Mouse (Mus musculus) kidney, embryonic 14.5 days (tissue): ENCODE data around the gene Tspan33. TPM values are rescaled to one million over a fixed set of nuclear protein-coding genes. Genes with fewer than 3 reads are reported as not detected.
"Not testable (repeated sequence)": the region's sequence is repeated elsewhere in the genome, so short reads cannot be mapped to it uniquely, and the experiment has no call there.

ENCODE experiments used
- ATAC-seq: fragments of 200-750 bp; cut with Nextera tagmentation; 2 replicates; pipeline ENCODE4 v1.8.0; 2017; ENCODE audit warnings: moderate number of reproducible peaks, mild to moderate bottlenecking, moderate TSS enrichment, moderate library complexity; ENCODE audit not compliant: low FRiP score, low TSS enrichment
- H3K27ac ChIP-seq: fragments of 300-500 bp; sonication (generic); 2 replicates; pipeline ENCODE4 v1.5.1; 2014; ENCODE audit warnings: low read depth, mild to moderate bottlenecking, low read length, moderate library complexity, mixed read lengths
- H3K27me3 ChIP-seq: fragments of 300-500 bp; sonication (generic); 2 replicates; pipeline ENCODE4 v1.6.1; 2014; ENCODE audit warnings: mild to moderate bottlenecking, low read length; ENCODE audit not compliant: control insufficient read depth, insufficient read depth
- H3K36me3 ChIP-seq: fragments of 300-500 bp; sonication (generic); 2 replicates; pipeline ENCODE4 v1.6.1; 2014; ENCODE audit warnings: low read length, mixed read lengths; ENCODE audit not compliant: control insufficient read depth, insufficient read depth
- H3K4me1 ChIP-seq: fragments of 300-500 bp; sonication (generic); 2 replicates; pipeline ENCODE4 v1.6.1; 2014; ENCODE audit warnings: low read length, mixed read lengths; ENCODE audit not compliant: control insufficient read depth, insufficient read depth
- H3K4me2 ChIP-seq: fragments of 300-500 bp; sonication (generic); replicated peaks from 2 replicates; pipeline ENCODE4 v1.6.1; 2014; ENCODE audit warnings: low read depth, mild to moderate bottlenecking, low read length
- H3K4me3 ChIP-seq: fragments of 300-500 bp; sonication (generic); 2 replicates; pipeline ENCODE4 v1.5.1; 2014; ENCODE audit warnings: mild to moderate bottlenecking, low read length
- H3K9ac ChIP-seq: fragments of 300-500 bp; sonication (generic); 2 replicates; pipeline ENCODE4 v1.6.1; 2014; ENCODE audit warnings: low read depth, mild to moderate bottlenecking, low read length, moderate library complexity
- H3K9me3 ChIP-seq: fragments of 300-500 bp; sonication (generic); 2 replicates; pipeline ENCODE4 v1.6.1; 2016; ENCODE audit warnings: low read length; ENCODE audit not compliant: control insufficient read depth
- WGBS: fragments of 180-500 bp; shearing (Covaris S2); extraction: QIAGEN DNeasy Blood & Tissue Kit; methylation state at CpG from one replicate; pipeline ENCODE4 v1.1.7; 2014; 5-methylcytosine and 5-hydroxymethylcytosine counted together
- polyA plus RNA-seq: library from polyadenylated mRNA; unstranded; fragments of >200 nt; fragmentation: Nextera tagmentation; extraction: Ambion mirVana; gene quantifications from 2 replicates; pipeline ENCODE4 v1.2.1, GENCODE M21; 2014

The Tspan33 gene
- polyA plus RNA-seq, 1 experiment from 2014 or later: 10.2 TPM

- no peak overlapping the region for H3K4me2 ChIP-seq
- H3K4me3 ChIP-seq: no peak overlapping the region
- H3K36me3 ChIP-seq: peaks cover 67% of the 10 kb centered on the region
- H3K9ac ChIP-seq: no peak overlapping the region
- H3K9me3 ChIP-seq: no peaks in the 10 kb centered on the region
- H3K4me1 ChIP-seq: no peaks in the 10 kb centered on the region
- WGBS: 90% methylated on average over 5 of the region's 5 CpGs
- no peak overlapping the region for H3K27ac ChIP-seq
- ATAC-seq: no peak
- no peaks in the 10 kb centered on the region for H3K27me3 ChIP-seq
Observed at GRCm38 (mm10) chr6:29756001-29756400, 62.0 kb downstream of the Tspan33 start.

- Histone ChIP-seq H3K27ac (no peak overlapping the region), H3K36me3 (peaks cover 69% of the 10 kb centered on the region), H3K27me3 (no peaks in the 10 kb centered on the region), H3K9ac (no peak overlapping the region), H3K4me3 (no peak overlapping the region), H3K4me1 (no peaks in the 10 kb centered on the region), H3K4me2 (no peak overlapping the region), H3K9me3 (no peaks in the 10 kb centered on the region)
- ATAC-seq: no peak
- WGBS: 89% methylated on average over 4 of the region's 4 CpGs
Observed at GRCm38 (mm10) chr6:29756476-29756875, 62.5 kb downstream of the Tspan33 start.

- Histone ChIP-seq H3K9ac (no peak overlapping the region), H3K27ac (no peak overlapping the region), H3K4me2 (no peak overlapping the region), H3K4me3 (no peak overlapping the region), H3K4me1 (no peaks in the 10 kb centered on the region), H3K36me3 (peaks cover 63% of the 10 kb centered on the region), H3K27me3 (no peaks in the 10 kb centered on the region), H3K9me3 (no peaks in the 10 kb centered on the region)
- peak; percentile 12; the same call in 1 of the 2 replicates for ATAC-seq
- WGBS: 45% methylated on average over 4 of the region's 4 CpGs
Observed at GRCm38 (mm10) chr6:29758417-29758816, 64.4 kb downstream of the Tspan33 start.

GRCm38 (mm10) chr6:29759012-29759679 is 65.1 kb downstream of the Tspan33 start:
- Histone ChIP-seq H3K27ac (no peak overlapping the region), H3K9ac (no peak overlapping the region), H3K4me3 (no peak overlapping the region), H3K4me2 (no peak overlapping the region), H3K27me3 (no peaks in the 10 kb centered on the region), H3K36me3 (peaks cover 58% of the 10 kb centered on the region), H3K9me3 (no peaks in the 10 kb centered on the region), H3K4me1 (no peaks in the 10 kb centered on the region)
- no peak for ATAC-seq
- 85% methylated on average over 13 of the region's 13 CpGs for WGBS

GRCm38 (mm10) chr6:29760397-29760796 is 66.4 kb downstream of the Tspan33 start:
- not testable (repeated sequence) for ATAC-seq, H3K27ac ChIP-seq, H3K9me3 ChIP-seq, H3K27me3 ChIP-seq, H3K4me3 ChIP-seq, H3K4me1 ChIP-seq, H3K4me2 ChIP-seq, H3K9ac ChIP-seq
- 80% methylated on average over 2 of the region's 2 CpGs for WGBS
- peaks cover 45% of the 10 kb centered on the region for H3K36me3 ChIP-seq

- H3K9ac ChIP-seq: no peak overlapping the region
- H3K9me3 ChIP-seq: no peaks in the 10 kb centered on the region
- WGBS: 89% methylated on average over 4 of the region's 4 CpGs
- H3K4me2 ChIP-seq: no peak overlapping the region
- H3K27ac ChIP-seq: no peak overlapping the region
- ATAC-seq: no peak
- peaks cover 41% of the 10 kb centered on the region for H3K36me3 ChIP-seq
- H3K27me3 ChIP-seq: no peaks in the 10 kb centered on the region
- no peaks in the 10 kb centered on the region for H3K4me1 ChIP-seq
- H3K4me3 ChIP-seq: no peak overlapping the region
Observed at GRCm38 (mm10) chr6:29761282-29761681, 67.3 kb downstream of the Tspan33 start.

GRCm38 (mm10) chr6:29762524-29762923 is 68.5 kb downstream of the Tspan33 start:
- H3K27me3 ChIP-seq: no peaks in the 10 kb centered on the region
- 70% methylated on average over 4 of the region's 4 CpGs for WGBS
- H3K9ac ChIP-seq: no peak overlapping the region
- H3K36me3 ChIP-seq: peaks cover 29% of the 10 kb centered on the region
- no peak overlapping the region for H3K27ac ChIP-seq
- no peaks in the 10 kb centered on the region for H3K9me3 ChIP-seq
- no peak overlapping the region for H3K4me3 ChIP-seq
- no peak overlapping the region for H3K4me2 ChIP-seq
- ATAC-seq: no peak
- no peaks in the 10 kb centered on the region for H3K4me1 ChIP-seq

GRCm38 (mm10) chr6:29766874-29767273 is 72.9 kb downstream of the Tspan33 start:
- Histone ChIP-seq H3K4me2 (no peak overlapping the region), H3K27ac (no peak overlapping the region), H3K36me3 (no peaks in the 10 kb centered on the region), H3K4me3 (no peak overlapping the region), H3K27me3 (no peaks in the 10 kb centered on the region), H3K4me1 (0 out of 2 replicates have a peak, but pooled peaks cover 3% of the 10 kb centered on the region), H3K9ac (no peak overlapping the region), H3K9me3 (no peaks in the 10 kb centered on the region)
- 86% methylated on average over 2 of the region's 2 CpGs for WGBS
- no peak for ATAC-seq
